Mouse (Mus musculus): Measurements from ENCODE around the gene Ttc23l. TPM values are rescaled to one million over a fixed set of nuclear protein-coding genes. Genes with fewer than 3 reads are reported as not detected.
A peak's percentile ranks its signal among the peaks of the same experiment; 100 is the strongest.

Ttc23l gene
- total and polyA plus RNA-seq, 3 experiments: not detected

DNA sequence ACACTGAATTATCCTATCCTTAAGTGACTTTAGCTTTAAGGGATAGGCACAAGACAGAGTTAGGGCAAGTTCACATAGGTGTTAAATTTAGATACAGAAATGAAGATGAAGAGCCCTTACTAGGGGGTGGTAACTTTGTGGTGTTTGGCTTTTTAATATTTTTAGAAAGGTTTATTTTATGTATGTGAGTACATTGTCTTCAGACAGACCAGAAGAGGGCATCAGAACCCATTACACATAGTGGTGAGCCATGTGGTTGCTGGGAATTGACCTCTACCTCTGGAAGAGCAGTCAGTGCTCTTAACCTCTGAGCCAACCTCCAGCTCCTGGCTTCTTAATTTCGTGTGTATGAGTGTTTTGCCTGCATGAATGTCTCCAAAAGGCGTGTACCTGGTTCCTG, 71.2 kb downstream of the Ttc23l start:
- no peak for DNase-seq (ENCODE audit: low spot score)
- no peaks in the 10 kb centered on the region for H3K27me3 ChIP-seq (ENCODE audit: insufficient read depth, low read length)
- no peaks in the 10 kb centered on the region for H3K9me3 ChIP-seq (replicated peaks)
- H3K36me3 ChIP-seq (replicated peaks): peaks cover 61% of the 10 kb centered on the region
- H3K4me3 ChIP-seq (ENCODE audit: low read depth, low read length): peak overlapping the region; percentile 86
- peaks cover 39% of the 10 kb centered on the region for H3K4me1 ChIP-seq (ENCODE audit: insufficient read depth, low read depth, low read length)
- TF ChIP-seq GATA2 (IDR thresholded peaks at IDR 0.05; ENCODE audit: borderline replicate concordance, low read depth, low read length): no peak
- no peak for TF ChIP-seq CTCF (IDR thresholded peaks at IDR 0.05; ENCODE audit: low read depth, low read length)
- no peak for TF ChIP-seq TAL1 (conservative IDR thresholded peaks at IDR 0.05; ENCODE audit: low read depth, low read length)
- no peak for TF ChIP-seq GATA1 (IDR thresholded peaks at IDR 0.05; ENCODE audit: borderline replicate concordance, low read length)
- no peak for TF ChIP-seq POLR2AphosphoS5 (IDR thresholded peaks at IDR 0.05; ENCODE audit: insufficient replicate concordance, low read depth, low read length)
- no peak for ATAC-seq (ENCODE audit: extremely low read depth, insufficient number of reproducible peaks, low FRiP score, poor library complexity, severe bottlenecking)

- Histone ChIP-seq H3K4me1 (ENCODE audit: insufficient read depth, low read depth, low read length) (peaks cover 44% of the 10 kb centered on the region), H3K36me3 (replicated peaks) (peaks cover 60% of the 10 kb centered on the region), H3K27me3 (ENCODE audit: insufficient read depth, low read length) (no peaks in the 10 kb centered on the region), H3K9me3 (replicated peaks) (no peaks in the 10 kb centered on the region), H3K4me3 (ENCODE audit: low read depth, low read length) (peak overlapping the region; percentile 86)
- ATAC-seq (ENCODE audit: extremely low read depth, insufficient number of reproducible peaks, low FRiP score, poor library complexity, severe bottlenecking) (no peak), DNase-seq (ENCODE audit: low spot score) (no peak)
- TF ChIP-seq POLR2AphosphoS5 (IDR thresholded peaks at IDR 0.05; ENCODE audit: insufficient replicate concordance, low read depth, low read length): no peak
- no peak for TF ChIP-seq CTCF (IDR thresholded peaks at IDR 0.05; ENCODE audit: low read depth, low read length)
- no peak for TF ChIP-seq TAL1 (conservative IDR thresholded peaks at IDR 0.05; ENCODE audit: low read depth, low read length)
- no peak for TF ChIP-seq GATA2 (IDR thresholded peaks at IDR 0.05; ENCODE audit: borderline replicate concordance, low read depth, low read length)
- no peak for TF ChIP-seq GATA1 (IDR thresholded peaks at IDR 0.05; ENCODE audit: borderline replicate concordance, low read length)
Observed at GRCm38 (mm10) chr15:10486365-10486839, 72.1 kb downstream of the Ttc23l start.

DNA sequence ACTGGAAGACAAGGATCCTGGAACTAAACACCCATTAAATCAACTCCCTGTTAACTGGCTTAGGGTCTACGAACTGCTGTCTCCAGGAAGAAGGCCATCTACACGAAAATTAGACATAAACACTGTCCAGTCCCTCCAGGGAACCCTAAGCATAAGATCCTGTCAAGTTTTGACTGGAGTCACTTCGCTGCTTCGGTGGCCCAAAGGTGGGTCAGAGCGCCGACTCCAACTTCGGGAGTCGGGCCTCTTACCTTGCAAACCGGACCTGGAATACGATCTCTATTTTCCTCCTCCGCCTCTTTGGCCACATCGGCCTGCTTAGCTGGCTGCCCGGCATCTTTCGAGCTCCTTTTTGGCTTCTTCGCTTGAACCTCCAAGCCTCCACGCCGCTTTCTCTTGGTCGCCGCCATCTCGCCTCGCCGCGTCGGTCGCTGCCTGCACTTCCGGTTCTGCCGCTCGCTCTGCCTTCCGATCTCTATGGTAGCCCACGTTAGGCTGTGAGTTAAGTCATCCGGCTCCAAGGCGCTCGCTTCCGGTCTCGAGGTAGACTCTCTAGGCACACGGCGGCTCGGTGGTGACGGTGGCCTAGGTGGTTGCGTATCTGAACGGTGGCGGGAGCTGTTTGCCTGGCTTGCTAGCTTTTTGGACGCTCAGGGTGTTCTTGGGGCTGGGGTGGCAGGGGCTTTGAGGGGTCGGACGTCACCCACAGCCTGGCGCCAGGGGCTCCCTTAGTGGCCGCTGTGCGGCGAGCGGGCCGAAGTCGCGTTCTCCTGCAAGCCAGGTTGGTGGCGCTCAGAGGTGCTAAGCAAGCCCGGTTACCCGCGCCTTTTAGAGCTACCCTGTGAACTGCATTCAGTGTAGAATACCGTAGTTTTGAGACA, 72.7 kb downstream of the Ttc23l start, which contains the start of the genes Brix1 and Rad1:
Gene Brix1, minus strand, starts transcription at position 464 of the 881 bp plus-strand sequence.
Gene Rad1, plus strand, starts transcription at position 535 of the 881 bp plus-strand sequence.
- H3K4me3 ChIP-seq (ENCODE audit: low read depth, low read length): peak within 1 kb of the TSS; percentile 86
- ATAC-seq (ENCODE audit: extremely low read depth, insufficient number of reproducible peaks, low FRiP score, poor library complexity, severe bottlenecking) (peak; percentile 98), DNase-seq (ENCODE audit: low spot score) (peak; percentile 82)
- H3K4me1 ChIP-seq (ENCODE audit: insufficient read depth, low read depth, low read length): peaks cover 43% of the 10 kb centered on the region
- no peaks in the 10 kb centered on the region for H3K9me3 ChIP-seq (replicated peaks)
- H3K27me3 ChIP-seq (ENCODE audit: insufficient read depth, low read length): no peaks in the 10 kb centered on the region
- H3K36me3 ChIP-seq (replicated peaks): peaks cover 60% of the 10 kb centered on the region
- TF ChIP-seq POLR2AphosphoS5 (IDR thresholded peaks at IDR 0.05; ENCODE audit: insufficient replicate concordance, low read depth, low read length): no peak
- no peak for TF ChIP-seq GATA1 (IDR thresholded peaks at IDR 0.05; ENCODE audit: borderline replicate concordance, low read length)

GRCm38 (mm10) chr15:10470941-10471340, 87.5 kb downstream of the Ttc23l start:
- H3K4me1 ChIP-seq (ENCODE audit: insufficient read depth, low read depth, low read length): peaks cover 32% of the 10 kb centered on the region
- no peaks in the 10 kb centered on the region for H3K27me3 ChIP-seq (ENCODE audit: insufficient read depth, low read length)
- DNase-seq (ENCODE audit: low spot score) (no peak), ATAC-seq (ENCODE audit: extremely low read depth, insufficient number of reproducible peaks, low FRiP score, poor library complexity, severe bottlenecking) (no peak)
- peak overlapping the region; percentile 80; the same call in 1 of the 2 replicates for H3K4me3 ChIP-seq (ENCODE audit: low read depth, low read length)
- no peaks in the 10 kb centered on the region for H3K9me3 ChIP-seq (replicated peaks)
- peaks cover 29% of the 10 kb centered on the region for H3K36me3 ChIP-seq (replicated peaks)
- no peak for TF ChIP-seq GATA2 (IDR thresholded peaks at IDR 0.05; ENCODE audit: borderline replicate concordance, low read depth, low read length)
- no peak for TF ChIP-seq CTCF (IDR thresholded peaks at IDR 0.05; ENCODE audit: low read depth, low read length)
- no peak for TF ChIP-seq TAL1 (conservative IDR thresholded peaks at IDR 0.05; ENCODE audit: low read depth, low read length)
- no peak for TF ChIP-seq POLR2AphosphoS5 (IDR thresholded peaks at IDR 0.05; ENCODE audit: insufficient replicate concordance, low read depth, low read length)
- TF ChIP-seq GATA1 (IDR thresholded peaks at IDR 0.05; ENCODE audit: borderline replicate concordance, low read length): no peak

- H3K4me1 ChIP-seq (ENCODE audit: insufficient read depth, low read depth, low read length): peaks cover 28% of the 10 kb centered on the region
- peak within 1 kb of the TSS; percentile 80 for H3K4me3 ChIP-seq (ENCODE audit: low read depth, low read length)
- ATAC-seq (ENCODE audit: extremely low read depth, insufficient number of reproducible peaks, low FRiP score, poor library complexity, severe bottlenecking) (peak; percentile 94), DNase-seq (ENCODE audit: low spot score) (peak; percentile 84)
- no peaks in the 10 kb centered on the region for H3K27me3 ChIP-seq (ENCODE audit: insufficient read depth, low read length)
- H3K36me3 ChIP-seq (replicated peaks): peaks cover 28% of the 10 kb centered on the region
- H3K9me3 ChIP-seq (replicated peaks): no peaks in the 10 kb centered on the region
- TF ChIP-seq TAL1 (conservative IDR thresholded peaks at IDR 0.05; ENCODE audit: low read depth, low read length): no peak
- no peak for TF ChIP-seq POLR2AphosphoS5 (IDR thresholded peaks at IDR 0.05; ENCODE audit: insufficient replicate concordance, low read depth, low read length)
- TF ChIP-seq CTCF (IDR thresholded peaks at IDR 0.05; ENCODE audit: low read depth, low read length): no peak
- TF ChIP-seq GATA1 (IDR thresholded peaks at IDR 0.05; ENCODE audit: borderline replicate concordance, low read length): no peak
- no peak for TF ChIP-seq GATA2 (IDR thresholded peaks at IDR 0.05; ENCODE audit: borderline replicate concordance, low read depth, low read length)
Observed at GRCm38 (mm10) chr15:10470151-10470831, 88.2 kb downstream of the Ttc23l start, which contains the start of gene Dnajc21. Gene Dnajc21 (minus strand): TSS chr15:10470516.

DNA sequence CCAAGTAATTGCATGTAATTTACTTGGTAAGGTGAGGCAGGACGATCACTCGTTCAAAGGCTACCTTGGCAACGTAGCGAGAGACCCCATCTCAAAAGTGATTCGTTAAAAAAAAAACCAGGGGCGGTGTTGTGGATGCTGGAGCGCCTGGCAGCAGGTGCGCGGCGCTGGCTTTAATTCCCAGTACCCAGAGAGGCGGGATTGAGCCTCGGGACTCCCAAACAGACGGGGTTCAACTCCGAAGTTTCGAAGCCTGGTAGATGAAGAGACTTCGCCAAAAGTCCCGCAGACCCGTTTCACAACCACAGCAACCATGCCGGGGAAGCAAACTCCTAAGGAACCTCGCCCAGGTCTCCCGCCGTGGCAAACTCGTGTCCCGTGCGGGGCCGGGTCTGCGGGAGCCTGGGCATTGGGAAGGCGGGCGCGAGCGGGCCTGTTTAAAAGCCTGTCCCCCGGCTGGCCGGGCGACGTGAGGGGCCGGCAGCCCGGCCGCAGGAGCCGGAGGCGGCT, 88.8 kb downstream of the Ttc23l start:
- DNase-seq (ENCODE audit: low spot score) (no peak), ATAC-seq (ENCODE audit: extremely low read depth, insufficient number of reproducible peaks, low FRiP score, poor library complexity, severe bottlenecking) (no peak)

More for the DNA sequence above, 88.8 kb downstream of the Ttc23l start:
- H3K36me3 ChIP-seq (replicated peaks): peaks cover 25% of the 10 kb centered on the region
- H3K27me3 ChIP-seq (ENCODE audit: insufficient read depth, low read length): no peaks in the 10 kb centered on the region
- no peaks in the 10 kb centered on the region for H3K9me3 ChIP-seq (replicated peaks)
- TF ChIP-seq GATA1 (IDR thresholded peaks at IDR 0.05; ENCODE audit: borderline replicate concordance, low read length) (no peak), CTCF (IDR thresholded peaks at IDR 0.05; ENCODE audit: low read depth, low read length) (no peak), GATA2 (IDR thresholded peaks at IDR 0.05; ENCODE audit: borderline replicate concordance, low read depth, low read length) (no peak), TAL1 (conservative IDR thresholded peaks at IDR 0.05; ENCODE audit: low read depth, low read length) (no peak), POLR2AphosphoS5 (IDR thresholded peaks at IDR 0.05; ENCODE audit: insufficient replicate concordance, low read depth, low read length) (no peak)
- H3K4me1 ChIP-seq (ENCODE audit: insufficient read depth, low read depth, low read length): peaks cover 25% of the 10 kb centered on the region
- H3K4me3 ChIP-seq (ENCODE audit: low read depth, low read length): peak overlapping the region; percentile 80

All from G1E (cell line).